Mouse (Mus musculus): ENCODE results near the gene Ssu2. TPM values are rescaled to one million over a fixed set of nuclear protein-coding genes. Genes with fewer than 3 reads are reported as not detected.

Gene Ssu2
- polyA plus RNA-seq, 1 experiment from 2014 or later, result 0.25 TPM

DNA sequence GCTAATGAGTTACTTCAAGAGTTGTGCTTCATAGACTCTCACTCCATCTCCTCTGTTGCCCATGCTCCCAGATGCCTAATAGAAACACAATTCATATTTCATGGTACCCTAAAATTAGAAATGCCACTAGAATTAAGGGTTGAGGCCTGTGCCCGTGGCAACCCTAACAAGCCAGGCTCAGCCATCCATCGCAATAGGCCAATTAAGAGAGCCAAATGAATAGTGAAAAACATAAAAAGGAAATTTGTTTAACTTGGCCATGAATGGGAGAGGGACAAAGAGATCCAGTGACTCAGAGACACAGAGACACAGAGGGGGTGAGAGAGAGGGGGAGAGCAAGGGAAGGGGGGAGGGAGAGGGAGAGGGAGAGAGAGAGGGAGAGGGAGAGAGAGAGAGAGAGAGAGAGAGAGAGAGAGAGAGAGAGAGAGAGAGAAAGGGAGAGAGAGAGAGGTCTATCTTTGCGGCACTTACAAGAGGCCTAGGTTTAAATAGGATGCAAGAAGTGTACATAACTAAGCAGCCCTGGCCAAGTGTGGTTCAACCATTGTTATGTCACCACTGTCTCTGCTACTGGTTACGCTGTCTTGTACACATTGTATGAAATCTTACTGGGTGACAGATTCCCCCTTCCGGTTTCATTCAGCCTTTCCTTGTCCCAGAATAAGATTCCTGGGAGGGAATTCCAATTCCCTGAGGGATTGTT lies 57.2 kb downstream of the Ssu2 start:
- 89% methylated on average over 5 of the region's 5 CpGs for WGBS
- H3K27me3 ChIP-seq (ENCODE audit: low read depth, poor library complexity, severe bottlenecking), result no peaks in the 10 kb centered on the region
- no peak for DNase-seq (ENCODE audit: low spot score)
- no peak overlapping the region for H3K27ac ChIP-seq (replicated peaks)
- H3K4me3 ChIP-seq, result no peak overlapping the region
- 0 out of 2 replicates have a peak, but pooled peaks cover 3% of the 10 kb centered on the region for H3K4me1 ChIP-seq
- no peaks in the 10 kb centered on the region for H3K9me3 ChIP-seq (replicated peaks)
- H3K36me3 ChIP-seq, result no peaks in the 10 kb centered on the region

DNA sequence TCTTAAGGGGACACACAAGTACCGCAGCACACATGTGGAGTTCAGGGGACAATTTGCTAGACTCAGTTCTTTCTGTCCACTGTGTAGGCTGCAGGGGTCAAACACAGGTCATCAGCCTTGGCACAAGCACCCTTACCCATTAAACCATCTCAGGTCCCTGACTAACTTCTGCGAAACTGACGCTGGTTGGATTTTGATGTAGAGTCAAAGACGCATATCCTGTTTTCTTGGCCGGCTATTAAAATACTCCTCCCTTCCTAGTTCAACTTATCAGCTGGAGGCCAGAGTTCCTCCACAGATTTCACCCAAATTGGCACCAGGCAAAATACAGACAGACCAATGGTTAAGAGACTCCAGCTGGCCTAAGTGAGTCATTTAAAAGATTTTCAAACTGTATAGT lies 60.0 kb downstream of the Ssu2 start:
- no peak overlapping the region for H3K4me3 ChIP-seq
- H3K4me1 ChIP-seq, result 0 out of 2 replicates have a peak, but pooled peaks cover 3% of the 10 kb centered on the region
- H3K9me3 ChIP-seq (replicated peaks), result no peaks in the 10 kb centered on the region
- no peaks in the 10 kb centered on the region for H3K27me3 ChIP-seq (ENCODE audit: low read depth, poor library complexity, severe bottlenecking)
- no peaks in the 10 kb centered on the region for H3K36me3 ChIP-seq
- DNase-seq (ENCODE audit: low spot score), result no peak
- H3K27ac ChIP-seq (replicated peaks), result no peak overlapping the region
- 94% methylated on average over 5 of the region's 5 CpGs for WGBS

DNA sequence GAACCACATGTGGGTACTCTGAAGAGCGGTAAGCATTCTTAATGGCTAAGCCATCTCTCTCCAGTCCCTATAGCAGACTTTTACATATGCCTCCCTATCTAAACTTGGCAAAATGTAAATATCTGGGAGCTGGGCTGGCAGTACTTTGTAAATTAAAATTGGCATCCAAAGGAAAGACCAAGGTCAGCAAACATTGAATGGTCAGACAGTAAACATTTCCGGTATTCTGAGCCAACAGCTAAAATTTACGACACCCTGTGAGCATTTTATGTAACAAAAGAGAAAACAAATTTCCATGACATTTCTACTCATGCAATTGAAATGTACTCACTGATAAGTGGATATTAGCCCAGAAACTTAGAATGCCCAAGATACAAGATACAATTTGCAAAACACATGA lies 62.6 kb downstream of the Ssu2 start:
- Histone ChIP-seq H3K27me3 (ENCODE audit: low read depth, poor library complexity, severe bottlenecking) (no peaks in the 10 kb centered on the region), H3K36me3 (no peaks in the 10 kb centered on the region), H3K27ac (replicated peaks) (no peak overlapping the region), H3K9me3 (replicated peaks) (no peaks in the 10 kb centered on the region), H3K4me3 (no peak overlapping the region), H3K4me1 (0 out of 2 replicates have a peak, but pooled peaks cover 3% of the 10 kb centered on the region)
- DNase-seq (ENCODE audit: low spot score), result no peak
- WGBS, result 93% methylated on average over 3 of the region's 3 CpGs

GRCm38 (mm10) chr6:112322916-112323315 lies 64.9 kb downstream of the Ssu2 start:
- 88% methylated on average over 5 of the region's 5 CpGs for WGBS
- Histone ChIP-seq H3K9me3 (replicated peaks) (no peaks in the 10 kb centered on the region), H3K4me3 (no peak overlapping the region), H3K4me1 (no peaks in the 10 kb centered on the region), H3K27ac (replicated peaks) (no peak overlapping the region), H3K27me3 (ENCODE audit: low read depth, poor library complexity, severe bottlenecking) (no peaks in the 10 kb centered on the region), H3K36me3 (no peaks in the 10 kb centered on the region)
- no peak for DNase-seq (ENCODE audit: low spot score)

GRCm38 (mm10) chr6:112320679-112321078 lies 67.1 kb downstream of the Ssu2 start:
- no peaks in the 10 kb centered on the region for H3K27me3 ChIP-seq (ENCODE audit: low read depth, poor library complexity, severe bottlenecking)
- no peaks in the 10 kb centered on the region for H3K36me3 ChIP-seq
- no peaks in the 10 kb centered on the region for H3K4me1 ChIP-seq
- H3K4me3 ChIP-seq, result no peak overlapping the region
- H3K27ac ChIP-seq (replicated peaks), result no peak overlapping the region
- H3K9me3 ChIP-seq (replicated peaks), result no peaks in the 10 kb centered on the region
- WGBS, result 49% methylated on average over 5 of the region's 5 CpGs
- no peak for DNase-seq (ENCODE audit: low spot score)

DNA sequence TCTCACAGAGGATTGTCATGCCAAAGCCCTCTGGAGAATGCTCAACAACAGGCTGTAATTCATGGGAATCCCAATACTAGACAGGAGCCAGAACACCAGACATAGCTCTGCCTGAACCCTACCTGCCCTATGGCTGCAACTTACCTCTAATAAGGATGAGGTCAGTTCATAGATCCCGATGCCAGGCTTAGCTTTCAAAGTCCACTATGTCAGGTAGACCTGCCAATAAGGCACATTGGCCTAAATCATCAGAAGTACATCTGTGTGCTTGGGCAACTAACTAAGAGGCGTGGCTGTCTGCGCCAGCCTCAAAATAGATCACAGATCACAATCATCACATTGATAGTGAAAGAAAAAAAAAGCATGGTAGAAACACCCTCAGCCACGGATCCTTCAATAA lies 68.4 kb downstream of the Ssu2 start:
- no peaks in the 10 kb centered on the region for H3K4me1 ChIP-seq
- no peak overlapping the region for H3K27ac ChIP-seq (replicated peaks)
- no peaks in the 10 kb centered on the region for H3K27me3 ChIP-seq (ENCODE audit: low read depth, poor library complexity, severe bottlenecking)
- H3K36me3 ChIP-seq, result no peaks in the 10 kb centered on the region
- no peak overlapping the region for H3K4me3 ChIP-seq
- no peak for DNase-seq (ENCODE audit: low spot score)
- no peaks in the 10 kb centered on the region for H3K9me3 ChIP-seq (replicated peaks)
- 89% methylated on average over 4 of the region's 4 CpGs for WGBS

DNA sequence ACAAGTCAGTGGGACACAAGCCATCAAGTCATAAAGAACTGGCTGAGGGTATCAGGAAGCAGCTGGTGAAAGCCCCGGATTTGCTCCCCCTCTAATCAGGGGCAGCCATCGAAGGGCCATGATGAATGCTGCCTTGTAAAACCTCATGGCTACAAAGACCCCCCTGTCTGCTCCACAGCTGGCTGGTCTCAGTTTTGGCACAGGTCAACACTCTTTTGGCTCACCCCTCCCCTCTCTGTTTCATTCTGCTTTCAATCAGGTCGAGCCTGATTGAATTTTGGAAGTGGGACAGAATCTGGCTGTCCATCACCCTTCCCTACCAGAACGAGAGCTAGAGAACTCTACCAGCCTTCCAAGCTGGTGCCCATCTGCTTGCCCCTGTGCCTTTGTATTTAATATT lies 76.4 kb downstream of the Ssu2 start:
- WGBS, result 64% methylated on average over 4 of the region's 4 CpGs
- no peak for DNase-seq (ENCODE audit: low spot score)
- Histone ChIP-seq H3K27ac (replicated peaks) (no peak overlapping the region), H3K4me3 (no peak overlapping the region), H3K4me1 (peaks cover 7% of the 10 kb centered on the region), H3K9me3 (replicated peaks) (no peaks in the 10 kb centered on the region), H3K27me3 (ENCODE audit: low read depth, poor library complexity, severe bottlenecking) (no peaks in the 10 kb centered on the region), H3K36me3 (no peaks in the 10 kb centered on the region)

GRCm38 (mm10) chr6:112309330-112309938 lies 78.4 kb downstream of the Ssu2 start:
- no peak overlapping the region for H3K4me3 ChIP-seq
- WGBS, result 88% methylated on average over 6 of the region's 6 CpGs
- H3K27me3 ChIP-seq (ENCODE audit: low read depth, poor library complexity, severe bottlenecking), result no peaks in the 10 kb centered on the region
- no peak overlapping the region for H3K27ac ChIP-seq (replicated peaks)
- H3K36me3 ChIP-seq, result no peaks in the 10 kb centered on the region
- no peak for DNase-seq (ENCODE audit: low spot score)
- peaks cover 7% of the 10 kb centered on the region for H3K4me1 ChIP-seq
- no peaks in the 10 kb centered on the region for H3K9me3 ChIP-seq (replicated peaks)

Other genes with a start within 250 kb of the Ssu2 start
- gene Lmcd1, start 114.3 kb downstream of the Ssu2 start, polyA plus RNA-seq (2016; fragmentation: Nextera tagmentation; extraction: Ambion mirVana), result 0.95 and 1.8 TPM in 2 replicates
- gene Cav3, start 71.5 kb upstream of the Ssu2 start, polyA plus RNA-seq (2016; fragmentation: Nextera tagmentation; extraction: Ambion mirVana), result not detected in 2 replicates
- gene Oxtr, start 101.9 kb upstream of the Ssu2 start, polyA plus RNA-seq (2016; fragmentation: Nextera tagmentation; extraction: Ambion mirVana), result 0.11 and 0.20 TPM in 2 replicates